Mouse (Mus musculus) testis, adult 2 months (tissue): Measurements from ENCODE around the gene Sult1c1. TPM values are rescaled to one million over a fixed set of nuclear protein-coding genes. Genes with fewer than 3 reads are reported as not detected.
"Not testable (repeated sequence)": the region's sequence is repeated elsewhere in the genome, so short reads cannot be mapped to it uniquely, and the experiment has no call there.

ENCODE experiments used
- H3K27ac ChIP-seq: fragments of 200-500 bp; 2 replicates; pipeline ENCODE4 v1.5.1; 2012; ENCODE audit warnings: low read depth, low read length; ENCODE audit not compliant: control insufficient read depth, insufficient read depth
- H3K27me3 ChIP-seq: fragments of 200-500 bp; 2 replicates; pipeline ENCODE4 v1.6.1; 2012; ENCODE audit warnings: mild to moderate bottlenecking, low read length, moderate library complexity; ENCODE audit not compliant: control insufficient read depth, insufficient read depth
- H3K36me3 ChIP-seq: fragments of 200-500 bp; 2 replicates; pipeline ENCODE4 v1.6.1; 2012; ENCODE audit warnings: mild to moderate bottlenecking, low read length; ENCODE audit not compliant: control insufficient read depth, insufficient read depth
- H3K4me1 ChIP-seq: fragments of 200-500 bp; 2 replicates; pipeline ENCODE4 v1.6.1; 2012; ENCODE audit warnings: low read length; ENCODE audit not compliant: control insufficient read depth, insufficient read depth
- H3K4me3 ChIP-seq: fragments of 200-500 bp; 2 replicates; pipeline ENCODE4 v1.5.1; 2012; ENCODE audit warnings: low read depth, mild to moderate bottlenecking, low read length, moderate library complexity, mixed read lengths; ENCODE audit not compliant: control insufficient read depth
- CTCF ChIP-seq: fragments of 200-500 bp; IDR thresholded peaks from 2 replicates; pipeline ENCODE4 v1.5.1; 2012; ENCODE audit warnings: low read depth, mild to moderate bottlenecking, inconsistent platforms, low read length, moderate library complexity; ENCODE audit not compliant: control insufficient read depth, insufficient read depth, insufficient replicate concordance
- POLR2A ChIP-seq: fragments of 200-500 bp; IDR thresholded peaks from 2 replicates; pipeline ENCODE4 v1.6.1; 2012; ENCODE audit warnings: low read depth, mild to moderate bottlenecking, inconsistent platforms, low read length, moderate library complexity; ENCODE audit not compliant: control insufficient read depth
- polyA plus RNA-seq: library from polyadenylated mRNA; depleted of rRNA; stranded (reverse); fragments of >200 nt; gene quantifications from 2 replicates; pipeline ENCODE4 v1.2.3, GENCODE M21; 2012; rRNA removed

The Sult1c1 gene
- polyA plus RNA-seq = not detected in 2 replicates

DNA sequence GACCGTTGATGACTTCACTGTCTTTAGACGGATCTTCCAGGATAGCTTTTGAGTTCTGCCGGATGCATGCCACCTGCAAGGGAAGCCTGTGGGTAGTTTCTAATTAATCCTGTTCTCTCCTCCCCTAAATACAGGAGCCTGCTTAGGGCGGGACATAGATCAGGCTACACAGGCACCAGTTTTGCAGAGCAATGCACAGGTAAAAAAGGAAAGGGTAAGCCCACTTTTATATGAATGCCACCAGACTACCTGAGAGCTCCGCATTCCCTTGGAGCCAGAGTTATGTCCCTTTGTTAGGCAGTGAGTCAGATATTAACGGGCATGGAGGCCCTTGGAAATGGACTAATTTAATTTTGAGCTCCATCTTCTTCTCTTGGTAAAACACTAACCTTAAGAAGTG, at the start of gene Sult1c1:
Gene Sult1c1 (minus strand): TSS at position 101 of the 400 bp plus-strand sequence.
- TF ChIP-seq CTCF (no peak), POLR2A (no peak)
- H3K4me1 ChIP-seq = no peaks in the 10 kb centered on the region
- no peak within 1 kb of the TSS for H3K4me3 ChIP-seq
- H3K27me3 ChIP-seq = no peaks in the 10 kb centered on the region
- H3K36me3 ChIP-seq = no peaks in the 10 kb centered on the region
- H3K27ac ChIP-seq = no peak within 1 kb of the TSS

DNA sequence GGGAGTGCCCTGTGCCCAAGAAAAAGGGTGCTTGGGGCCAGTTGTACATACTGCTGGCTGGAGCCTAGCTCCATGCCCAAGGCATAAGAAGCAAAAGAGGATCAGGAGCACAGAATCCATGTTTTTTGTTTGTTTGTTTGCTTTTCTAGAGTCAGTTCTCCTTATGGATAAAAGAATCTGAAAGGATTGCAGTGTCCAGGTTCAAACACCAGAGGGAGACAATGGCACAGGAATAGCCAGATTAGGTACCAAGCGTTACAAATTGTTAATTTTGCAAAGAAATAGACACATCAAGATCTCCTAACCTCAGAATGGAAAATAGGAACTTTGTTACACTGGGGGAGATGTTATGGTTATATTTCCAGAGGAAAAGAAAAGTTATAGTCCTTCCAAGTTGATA, 23.7 kb upstream of the Sult1c1 start:
- Histone ChIP-seq H3K36me3 (no peaks in the 10 kb centered on the region), H3K4me3 (no peak overlapping the region), H3K4me1 (no peaks in the 10 kb centered on the region), H3K27me3 (no peaks in the 10 kb centered on the region), H3K27ac (no peak overlapping the region)
- no peak for TF ChIP-seq CTCF
- TF ChIP-seq POLR2A = no peak

DNA sequence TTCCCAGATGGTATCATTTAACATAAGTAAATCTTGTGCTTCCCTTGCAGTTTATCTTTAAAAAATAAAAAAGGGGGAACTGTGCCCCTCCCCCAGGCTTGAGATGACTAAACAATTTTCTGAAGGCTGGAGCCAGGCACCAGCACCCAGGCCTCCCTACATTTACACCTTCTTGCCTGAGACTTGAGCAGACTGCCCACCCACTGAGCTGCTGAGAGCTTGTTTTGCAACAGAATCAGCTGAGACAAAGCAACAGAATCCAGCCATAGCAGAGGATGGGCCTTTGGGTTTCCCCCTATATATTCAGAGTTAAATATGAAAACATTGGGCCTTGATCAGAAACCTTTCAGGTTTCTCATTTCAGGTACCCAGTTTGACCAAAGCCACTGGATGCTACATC, 20.7 kb upstream of the Sult1c1 start:
- Histone ChIP-seq H3K4me1 (no peaks in the 10 kb centered on the region), H3K27me3 (no peaks in the 10 kb centered on the region)

DNA sequence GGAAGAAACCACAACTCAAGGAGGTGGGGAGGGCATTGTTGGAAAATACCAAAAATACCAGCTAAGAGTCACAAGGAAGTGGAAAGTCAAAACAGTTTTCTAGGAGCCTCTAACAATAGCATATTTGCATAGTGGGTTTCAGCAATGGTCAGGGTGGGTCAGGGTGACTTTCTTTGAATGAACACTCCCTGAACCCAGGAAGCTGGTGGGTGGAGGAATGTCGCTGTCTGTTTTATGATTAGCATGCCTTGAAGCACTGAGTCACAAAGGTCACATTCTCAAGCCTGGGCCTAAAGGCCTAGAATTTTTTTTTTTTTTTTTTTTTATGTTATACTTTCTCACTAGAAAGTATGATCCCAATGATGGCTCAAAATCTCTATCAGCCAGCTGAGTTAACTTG, 20.1 kb upstream of the Sult1c1 start:
- not testable (repeated sequence) for H3K4me3 ChIP-seq, H3K27me3 ChIP-seq, H3K36me3 ChIP-seq, H3K27ac ChIP-seq, H3K4me1 ChIP-seq

More for the DNA sequence above, 20.7 kb upstream of the Sult1c1 start:
- no peak overlapping the region for H3K27ac ChIP-seq
- no peaks in the 10 kb centered on the region for H3K36me3 ChIP-seq
- no peak overlapping the region for H3K4me3 ChIP-seq
- no peak for TF ChIP-seq CTCF
- TF ChIP-seq POLR2A = no peak

DNA sequence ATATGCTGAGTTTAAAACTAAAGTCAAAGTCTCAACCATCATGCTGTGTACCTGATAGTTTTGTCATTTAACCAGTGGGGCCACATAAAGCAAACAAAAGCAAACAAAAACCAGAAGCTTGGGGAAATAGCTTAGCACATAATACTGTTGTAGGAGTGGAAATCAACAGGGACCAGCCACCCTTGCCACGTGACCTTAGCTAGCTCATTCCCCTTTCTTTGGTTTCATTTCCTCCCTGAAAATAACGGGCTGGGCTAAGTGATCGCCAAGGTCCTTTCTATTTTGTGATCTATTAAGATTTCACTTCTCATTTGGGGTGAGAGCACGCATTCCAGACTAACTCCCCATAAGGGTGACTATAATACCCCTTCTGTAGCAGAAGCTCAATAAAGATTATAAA, 13.0 kb upstream of the Sult1c1 start:
- Histone ChIP-seq H3K27ac (no peak overlapping the region), H3K27me3 (no peaks in the 10 kb centered on the region), H3K4me1 (peaks cover 2% of the 10 kb centered on the region; the same call in 1 of the 2 replicates), H3K36me3 (no peaks in the 10 kb centered on the region), H3K4me3 (no peak overlapping the region)
- TF ChIP-seq CTCF = no peak
- TF ChIP-seq POLR2A = no peak

GRCm38 (mm10) chr17:53973606-53974005, 16.9 kb downstream of the Sult1c1 start:
- no peak for TF ChIP-seq POLR2A
- no peaks in the 10 kb centered on the region for H3K4me1 ChIP-seq
- H3K36me3 ChIP-seq = no peaks in the 10 kb centered on the region
- H3K4me3 ChIP-seq = no peak overlapping the region
- no peaks in the 10 kb centered on the region for H3K27me3 ChIP-seq
- H3K27ac ChIP-seq = no peak overlapping the region

GRCm38 (mm10) chr17:53941569-53942162, 48.8 kb downstream of the Sult1c1 start:
- Histone ChIP-seq H3K4me3 (peak overlapping the region; percentile 39), H3K27me3 (no peaks in the 10 kb centered on the region), H3K4me1 (no peaks in the 10 kb centered on the region; the same call in 1 of the 2 replicates), H3K27ac (no peak overlapping the region), H3K36me3 (no peaks in the 10 kb centered on the region)
- TF ChIP-seq CTCF = no peak
- TF ChIP-seq POLR2A = no peak

- Histone ChIP-seq H3K27ac (no peak overlapping the region), H3K36me3 (no peaks in the 10 kb centered on the region), H3K4me3 (peak overlapping the region; percentile 39), H3K27me3 (no peaks in the 10 kb centered on the region), H3K4me1 (no peaks in the 10 kb centered on the region; the same call in 1 of the 2 replicates)
- TF ChIP-seq POLR2A = no peak
- TF ChIP-seq CTCF = no peak
Measured at GRCm38 (mm10) chr17:53940726-53941125, 49.7 kb downstream of the Sult1c1 start.

Other genes with a start within 250 kb of the Sult1c1 start
- gene Sult1c2, start 144.3 kb downstream of the Sult1c1 start, polyA plus RNA-seq = 0.28 TPM in 1 of 2 replicates, not detected in the other